Mouse (Mus musculus): ENCODE data around the gene Myo1d.

Myo1d gene

DNA sequence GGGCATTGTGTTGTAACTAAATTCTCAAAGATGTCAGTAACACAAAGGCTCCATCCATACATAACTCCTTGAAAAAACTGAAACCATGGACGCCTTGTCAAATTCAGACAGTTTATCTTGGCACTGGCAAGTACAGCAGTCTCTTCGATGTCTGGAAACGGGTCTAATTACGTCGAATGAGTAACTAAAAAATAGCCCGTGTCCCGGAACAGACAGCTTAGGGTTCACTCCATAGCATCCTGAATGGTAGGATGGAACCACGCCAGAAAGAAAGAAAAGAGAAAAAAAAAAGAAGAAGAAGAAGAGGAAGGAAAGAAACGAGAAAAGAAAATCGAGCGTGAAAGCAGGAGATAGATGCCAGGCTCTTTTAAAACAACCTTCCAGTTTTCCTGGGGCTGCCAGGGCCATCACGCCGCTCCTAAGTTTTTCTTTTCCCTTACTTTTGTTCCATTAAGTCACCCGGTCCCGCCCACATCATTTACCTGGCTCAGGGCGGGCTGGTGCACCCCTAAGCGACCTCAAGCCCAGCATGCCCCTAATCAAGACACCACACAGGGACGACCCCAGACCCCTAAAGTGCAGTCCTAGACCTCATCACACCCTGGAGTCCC lies 804 bp downstream of the Myo1d start:
- DNase-seq (ENCODE audit: low spot score): no peak

DNA sequence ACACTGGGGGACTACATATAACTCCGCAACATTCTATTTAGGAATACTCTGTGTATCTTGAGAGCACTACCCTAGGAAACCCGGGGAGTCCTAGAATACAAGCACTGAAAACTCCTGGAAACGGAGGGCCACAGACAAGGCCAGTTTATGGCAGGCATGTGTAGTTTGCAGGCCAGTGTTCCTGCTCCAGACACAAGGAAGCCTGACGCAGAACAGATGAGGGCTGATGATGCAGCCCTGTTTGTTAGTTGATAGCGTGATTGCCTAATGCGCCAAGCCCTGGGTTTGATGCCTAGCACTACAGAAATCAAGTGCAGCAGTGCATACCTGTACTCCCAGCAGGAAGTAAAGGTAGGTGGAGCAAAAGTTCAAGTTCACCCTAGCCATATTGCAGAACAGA lies 1.7 kb downstream of the Myo1d start:
- no peak for DNase-seq (ENCODE audit: low spot score)

DNA sequence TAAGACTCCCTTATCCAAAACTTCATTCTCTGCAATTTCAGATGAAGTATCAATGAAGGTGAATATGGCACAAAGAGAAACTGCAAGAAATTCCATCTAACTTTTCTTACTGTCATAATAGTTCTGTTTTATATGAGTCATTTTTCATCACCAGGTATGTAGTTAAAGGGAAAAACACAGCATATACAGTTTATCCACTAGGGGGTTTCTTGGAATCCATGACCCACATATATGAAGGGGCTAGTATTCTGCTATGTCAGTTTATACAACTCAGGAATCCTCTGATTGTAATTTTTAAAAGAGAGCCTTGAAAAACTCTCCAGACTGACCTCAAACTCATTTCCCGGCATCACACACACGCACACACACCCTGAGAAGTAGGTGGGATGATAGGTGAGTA lies 2.1 kb downstream of the Myo1d start:
- DNase-seq (ENCODE audit: low spot score): no peak

DNA sequence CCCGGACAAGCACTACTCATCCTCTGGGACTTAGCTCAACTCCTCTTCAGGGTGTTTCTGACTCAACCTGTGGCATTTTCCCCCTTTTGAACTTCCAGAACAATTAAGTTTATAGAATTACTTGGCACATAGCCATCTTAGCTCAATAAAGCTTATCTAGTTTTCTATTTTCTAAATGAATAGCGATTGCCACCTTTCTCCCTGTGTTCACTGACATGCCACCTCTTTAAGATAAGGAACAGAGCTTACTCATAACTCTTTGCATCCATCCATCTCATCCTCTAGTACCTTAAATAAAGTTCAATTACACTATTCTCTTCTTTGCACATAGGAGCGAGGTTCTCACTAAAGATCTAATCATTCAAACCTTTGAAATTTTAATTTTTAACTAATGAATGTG lies 4.3 kb downstream of the Myo1d start:
- no peak for DNase-seq (ENCODE audit: low spot score)

DNA sequence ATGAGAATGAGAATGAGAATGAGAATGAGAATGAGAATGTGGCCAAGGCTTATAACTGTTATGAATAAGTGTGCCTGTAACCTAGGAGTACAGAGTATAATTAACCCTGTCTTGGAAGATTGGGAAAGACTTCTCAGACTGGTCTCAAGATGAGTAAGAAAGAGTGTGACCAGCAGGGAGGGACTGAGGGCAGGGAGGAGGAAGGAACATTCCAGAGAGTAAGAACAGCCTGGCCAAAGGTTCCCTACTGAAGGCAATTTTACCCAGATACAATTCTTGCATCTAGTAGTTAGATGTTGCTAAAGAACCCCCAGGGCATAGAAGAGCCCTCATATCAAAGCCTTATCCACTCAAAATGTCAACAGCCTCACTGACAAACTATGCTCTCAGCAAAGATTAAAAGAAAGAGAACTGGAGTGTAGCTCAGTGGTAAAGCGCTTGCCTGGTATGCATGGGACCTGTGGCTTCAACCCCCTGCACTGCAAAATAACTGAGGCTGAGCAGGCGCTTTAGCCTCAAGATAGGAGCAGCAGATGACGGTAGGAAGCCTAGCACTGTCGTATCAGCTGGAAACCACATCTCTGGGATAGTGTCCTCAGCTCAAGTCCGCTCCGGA lies 7.1 kb downstream of the Myo1d start:
- DNase-seq (ENCODE audit: low spot score): no peak

DNA sequence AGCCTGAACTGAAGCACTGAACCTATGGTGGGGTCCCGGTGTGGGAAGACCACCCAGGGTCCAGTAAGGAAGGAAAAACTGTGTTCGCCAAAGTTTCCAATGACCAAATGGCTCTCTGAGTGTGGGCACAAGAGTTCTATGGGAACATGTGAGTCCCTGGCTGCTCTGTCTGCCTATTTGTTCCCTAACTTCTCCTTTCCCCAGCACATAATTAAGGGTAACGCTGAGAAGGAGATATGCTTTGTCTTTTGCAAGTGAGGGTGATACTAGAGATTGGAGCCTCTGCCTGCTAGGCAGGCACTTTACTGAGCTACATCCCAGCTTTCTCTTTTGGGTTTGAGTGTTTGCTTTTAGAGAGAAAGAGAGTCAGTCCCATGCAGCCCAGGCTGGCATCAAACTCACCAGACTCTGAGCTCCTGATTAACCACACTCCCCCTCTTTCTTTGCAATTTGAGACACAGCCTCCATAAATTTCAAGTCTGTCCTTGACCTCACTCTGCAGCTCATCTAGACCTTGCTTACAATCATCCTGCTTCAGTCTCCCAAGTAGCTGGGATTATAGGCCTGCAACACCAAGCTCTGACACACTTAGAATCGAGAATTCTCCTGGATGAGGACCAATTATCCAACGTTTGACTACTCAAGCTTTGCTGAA lies 8.1 kb downstream of the Myo1d start:
- DNase-seq (ENCODE audit: low spot score): no peak

DNA sequence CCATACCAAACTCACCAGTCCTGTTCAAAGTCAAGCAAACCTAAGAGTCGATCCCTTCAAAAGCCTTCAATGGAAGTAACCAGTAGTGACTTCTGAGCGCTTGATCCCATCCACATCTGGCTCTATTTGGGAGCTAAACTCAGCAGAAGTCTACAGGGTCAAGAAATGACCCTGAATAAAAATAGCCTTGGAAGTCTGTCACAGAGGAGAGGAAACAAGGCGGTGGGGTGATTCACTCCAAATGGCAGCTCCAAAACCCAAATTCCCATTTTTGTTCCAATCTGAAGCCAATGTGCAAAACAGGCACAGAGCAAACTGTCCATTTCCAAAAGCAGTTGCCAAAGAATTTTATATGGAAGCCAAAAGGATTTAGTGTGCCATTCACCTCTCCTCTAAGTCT lies 8.6 kb downstream of the Myo1d start:
- DNase-seq (ENCODE audit: low spot score): no peak

DNA sequence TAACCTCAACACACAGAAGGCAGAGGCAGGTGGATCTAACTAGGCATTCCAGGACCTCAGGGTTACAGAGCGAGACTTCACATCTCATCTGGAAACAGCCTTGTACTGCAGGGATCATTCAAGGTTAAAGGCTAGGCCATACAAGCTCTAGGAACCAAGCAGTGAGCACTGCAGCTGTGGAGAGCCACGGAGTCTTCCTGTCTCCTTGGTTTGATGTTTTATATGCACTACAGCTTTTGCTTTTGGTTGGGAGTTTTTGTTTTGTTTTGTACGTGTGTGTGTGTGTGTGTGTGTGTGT lies 12.6 kb downstream of the Myo1d start:
- no peak for DNase-seq (ENCODE audit: low spot score)

DNA sequence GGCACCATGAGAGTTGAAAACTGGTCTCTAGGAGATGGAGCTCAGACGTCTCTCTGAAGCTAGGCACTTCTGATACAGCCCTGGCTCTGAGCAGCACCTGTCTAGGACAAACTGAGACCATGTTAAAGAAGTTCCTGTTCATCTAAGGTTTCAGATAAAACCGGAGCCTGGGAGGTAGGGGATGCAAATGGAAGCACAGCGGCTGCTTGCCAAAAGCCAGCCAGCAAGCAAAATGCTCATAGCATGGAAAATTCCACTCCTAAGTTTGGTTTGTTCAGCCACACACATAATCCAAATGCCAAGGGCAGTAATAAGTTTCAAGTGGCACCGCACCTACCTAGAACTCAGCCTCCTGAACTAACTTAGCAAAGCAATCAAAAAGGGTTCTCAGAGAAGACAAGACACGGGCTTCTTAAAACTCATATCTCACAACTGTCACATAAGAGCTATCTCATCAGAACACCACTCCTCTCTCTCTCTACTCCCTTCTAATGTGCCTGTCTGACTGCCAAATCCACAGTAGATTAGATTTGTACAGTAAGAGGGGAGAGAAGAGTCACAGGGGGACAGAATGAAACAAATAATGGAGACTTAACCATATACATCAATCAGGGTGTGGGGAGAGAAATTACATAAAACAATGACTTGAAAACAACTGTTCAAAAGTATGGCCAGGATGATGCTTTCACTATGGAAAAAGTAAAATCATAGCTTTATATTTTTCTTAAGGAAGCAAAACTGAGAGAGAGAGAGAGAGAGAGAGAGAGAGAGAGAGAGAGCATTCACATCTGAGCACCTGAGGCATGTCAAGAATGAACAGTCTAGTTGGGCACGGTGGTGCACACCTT lies 13.1 kb downstream of the Myo1d start:
- DNase-seq (ENCODE audit: low spot score): no peak

DNA sequence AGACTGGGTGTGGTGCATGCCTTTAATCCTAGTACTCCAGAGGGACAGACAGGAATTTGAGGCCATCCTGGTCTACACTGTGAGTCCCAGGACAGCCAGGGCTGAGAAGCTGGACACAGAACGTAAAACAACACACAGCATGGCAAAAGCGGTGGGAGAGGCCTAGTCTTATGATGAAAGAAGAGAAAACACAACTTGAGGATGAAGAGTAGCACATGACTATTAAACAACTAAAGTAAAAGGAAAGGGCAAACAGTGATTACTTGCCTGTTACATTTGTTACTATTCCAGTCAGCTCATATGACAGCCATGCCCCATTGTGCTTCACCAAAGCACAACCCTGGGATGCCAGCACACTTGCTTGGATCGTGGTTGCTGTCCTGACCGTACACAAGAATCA lies 13.8 kb downstream of the Myo1d start:
- no peak for DNase-seq (ENCODE audit: low spot score)

DNA sequence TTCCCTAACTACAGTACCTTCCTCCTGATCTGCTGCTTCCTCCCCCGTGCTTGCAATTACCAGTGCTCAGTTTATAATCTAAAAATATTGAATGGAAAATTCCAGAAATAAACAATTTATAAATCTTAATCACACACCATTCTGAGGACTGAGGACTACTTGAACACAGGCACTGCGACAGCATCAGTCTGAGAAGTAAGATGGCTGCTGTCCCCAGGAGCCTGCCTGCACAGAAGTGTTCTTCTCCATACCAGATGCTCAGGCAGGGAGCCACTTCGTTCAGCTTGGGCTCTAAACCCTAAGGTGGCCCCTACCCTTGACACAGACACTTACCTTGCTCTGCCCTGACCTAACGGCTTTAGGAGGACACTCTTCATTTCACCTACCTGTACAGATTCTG lies 17.8 kb downstream of the Myo1d start:
- no peak for DNase-seq (ENCODE audit: low spot score)

DNA sequence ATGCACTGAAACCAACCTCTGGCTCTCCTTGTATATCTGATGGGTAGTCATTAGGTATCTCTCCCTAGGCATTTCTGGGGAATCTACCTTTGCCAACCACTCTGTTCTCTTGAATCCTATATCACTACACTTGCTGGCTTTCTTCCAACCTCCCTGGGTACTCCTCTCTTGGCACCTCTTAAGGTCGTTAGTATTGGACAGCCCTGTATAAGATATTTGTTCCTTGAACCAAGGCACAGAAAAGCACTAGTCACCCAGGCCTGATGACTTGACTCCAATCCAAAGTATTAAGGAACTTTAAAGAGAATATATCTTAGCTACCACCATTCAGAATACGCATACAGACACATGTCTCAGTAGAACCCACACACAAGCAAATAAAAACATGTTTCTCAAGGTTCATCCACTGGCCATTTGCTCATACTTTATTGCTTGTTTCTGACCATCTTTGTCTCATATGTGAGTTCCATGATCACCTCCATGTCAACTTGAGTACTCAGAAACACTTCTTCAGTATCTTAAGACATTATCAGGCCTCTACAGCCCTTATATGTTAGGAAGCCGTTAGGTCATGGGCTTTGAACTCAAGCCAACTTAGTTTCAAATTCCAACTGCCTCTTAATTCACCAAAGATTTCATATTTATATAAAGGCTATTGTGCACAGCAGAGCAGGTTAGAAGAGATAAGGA lies 18.4 kb downstream of the Myo1d start:
- no peak for DNase-seq (ENCODE audit: low spot score)

DNA sequence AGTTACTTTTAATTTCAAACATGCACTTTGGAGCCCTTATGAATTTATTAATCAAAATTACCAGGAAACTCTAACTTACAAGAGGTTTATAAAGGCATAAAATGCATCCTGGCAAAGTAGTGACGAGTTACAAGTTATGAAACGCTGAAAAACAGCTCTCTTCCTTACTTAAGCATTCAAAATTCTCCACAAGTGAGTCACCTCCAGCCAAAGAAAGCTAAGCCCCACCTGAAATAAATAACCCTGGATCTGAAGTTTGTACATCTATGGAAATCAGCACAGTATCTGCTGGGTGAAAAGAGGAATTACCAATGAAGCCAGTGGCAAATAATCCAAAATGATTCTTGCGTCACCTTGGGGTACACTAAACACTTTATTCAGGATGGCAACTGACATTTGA lies 20.8 kb downstream of the Myo1d start:
- no peak for DNase-seq (ENCODE audit: low spot score)

DNA sequence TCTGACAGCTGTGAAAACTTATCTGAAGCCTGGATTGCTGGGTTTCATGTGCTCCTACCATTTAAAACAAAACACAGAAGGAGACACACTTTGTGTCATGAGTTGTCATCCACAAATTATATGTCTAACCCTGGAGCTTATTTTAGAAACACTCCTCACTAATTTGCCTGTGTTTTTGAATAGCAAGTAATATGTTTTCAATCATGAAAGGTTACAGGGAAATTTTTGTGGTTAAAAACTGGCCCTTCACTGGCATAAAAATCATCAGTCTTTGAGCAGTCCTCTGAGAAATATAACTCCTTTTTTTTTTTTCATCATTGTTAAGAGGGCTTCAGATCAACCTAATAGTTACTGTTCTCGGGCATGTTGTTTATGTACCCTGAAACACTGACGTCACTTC lies 25.6 kb downstream of the Myo1d start:
- no peak for DNase-seq (ENCODE audit: low spot score)

DNA sequence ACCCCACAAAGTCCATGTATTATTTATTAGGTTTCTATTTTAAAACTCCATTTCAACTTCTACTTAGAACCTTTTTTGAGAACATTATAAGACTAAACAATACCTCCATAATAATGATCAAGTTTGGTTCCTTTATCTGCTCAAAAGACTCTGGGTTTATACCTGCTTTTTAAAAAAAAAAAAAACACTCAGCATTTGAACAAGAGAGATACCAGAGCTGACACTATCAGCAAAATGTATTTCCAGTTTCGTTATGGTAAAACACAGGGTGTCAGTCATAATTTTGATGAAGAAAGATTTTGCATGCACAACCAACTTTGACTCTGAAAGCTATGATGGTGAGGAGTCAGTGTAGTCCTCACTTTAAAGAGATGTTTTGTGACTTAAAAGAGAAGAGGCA lies 28.7 kb downstream of the Myo1d start:
- DNase-seq (ENCODE audit: low spot score): no peak

DNA sequence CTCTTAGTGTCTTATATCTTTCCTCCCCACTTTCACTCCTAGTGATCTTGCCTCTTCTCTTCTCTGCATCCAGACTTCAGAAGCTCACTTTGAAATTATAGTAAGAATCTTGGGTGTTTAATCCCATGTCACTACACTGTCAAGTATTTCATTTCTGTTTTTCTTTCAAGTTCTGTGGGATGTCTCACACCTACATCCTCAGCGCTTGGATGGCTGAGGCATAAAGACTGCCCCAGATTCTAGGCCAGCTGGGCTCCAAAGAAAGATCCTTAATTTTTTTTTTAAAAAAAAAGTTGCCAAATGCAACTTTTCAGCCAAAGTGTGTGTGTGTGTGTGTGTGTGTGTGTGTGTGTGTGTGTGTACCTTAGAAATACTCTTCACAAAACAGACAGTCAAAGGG lies 30.6 kb downstream of the Myo1d start:
- no peak for DNase-seq (ENCODE audit: low spot score)

DNA sequence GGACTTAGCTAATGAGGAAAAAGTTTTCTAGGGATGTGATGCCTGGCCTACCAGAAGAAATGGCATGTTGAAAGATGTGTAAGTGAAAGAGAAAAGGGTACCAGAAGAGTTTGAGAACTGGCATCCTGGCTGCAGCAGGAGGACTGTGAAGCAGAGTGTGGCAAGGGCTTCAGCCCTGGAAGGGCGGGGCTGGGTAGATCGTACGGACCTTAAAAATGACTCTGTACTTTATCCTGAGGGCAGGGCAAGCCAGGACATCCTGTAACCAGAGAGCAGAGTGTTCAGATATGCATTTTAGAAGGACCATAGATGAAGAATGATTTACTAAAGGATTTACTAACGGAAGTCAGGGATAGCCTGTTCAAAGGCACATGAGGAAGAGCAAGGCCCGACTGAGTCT lies 34.4 kb downstream of the Myo1d start:
- DNase-seq (ENCODE audit: low spot score): no peak

DNA sequence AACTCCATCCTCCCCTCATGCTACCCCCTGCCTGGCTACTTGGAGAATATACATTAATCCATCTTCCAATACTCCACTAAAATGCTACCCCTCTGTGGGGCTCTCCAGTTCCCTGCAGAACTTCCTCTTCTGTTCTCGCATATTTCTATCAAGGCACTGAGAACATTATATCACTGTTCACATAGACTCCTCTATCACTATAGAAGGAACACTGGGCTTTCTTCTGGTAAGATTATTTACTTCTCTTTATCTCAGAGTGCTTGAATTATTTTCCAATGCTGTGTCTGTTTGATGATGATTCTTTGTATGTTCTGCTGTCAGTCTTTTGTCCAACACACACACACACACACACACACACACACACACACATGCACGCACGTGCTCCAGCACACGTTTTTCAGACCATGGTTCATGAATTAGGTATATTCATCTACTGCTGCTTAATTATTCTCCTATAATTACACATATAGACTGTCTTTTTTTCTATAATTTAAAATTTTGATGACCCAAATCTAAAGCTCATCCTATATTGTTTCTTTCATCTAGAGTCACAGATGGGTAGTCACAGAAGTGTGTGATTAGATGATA lies 35.9 kb downstream of the Myo1d start:
- no peak for DNase-seq (ENCODE audit: low spot score)

DNA sequence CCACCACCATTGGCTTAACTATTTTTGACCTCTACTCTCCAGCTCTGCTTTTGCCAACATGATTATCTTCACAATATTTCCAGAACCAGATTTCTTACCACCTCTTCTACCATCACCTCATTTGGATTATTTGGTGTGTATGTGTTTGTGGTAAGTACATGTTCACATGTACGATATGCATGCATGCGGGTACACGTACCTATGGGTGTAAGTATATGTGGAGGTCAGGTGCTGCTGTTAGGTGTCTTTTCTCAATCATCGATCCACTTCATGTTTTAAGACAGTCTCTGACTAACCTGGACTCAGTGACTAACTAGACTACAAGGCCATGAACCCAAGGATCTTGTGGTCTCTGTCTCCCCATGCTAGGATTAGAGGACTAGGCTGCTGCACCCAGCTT lies 37.4 kb downstream of the Myo1d start:
- no peak for DNase-seq (ENCODE audit: low spot score)

DNA sequence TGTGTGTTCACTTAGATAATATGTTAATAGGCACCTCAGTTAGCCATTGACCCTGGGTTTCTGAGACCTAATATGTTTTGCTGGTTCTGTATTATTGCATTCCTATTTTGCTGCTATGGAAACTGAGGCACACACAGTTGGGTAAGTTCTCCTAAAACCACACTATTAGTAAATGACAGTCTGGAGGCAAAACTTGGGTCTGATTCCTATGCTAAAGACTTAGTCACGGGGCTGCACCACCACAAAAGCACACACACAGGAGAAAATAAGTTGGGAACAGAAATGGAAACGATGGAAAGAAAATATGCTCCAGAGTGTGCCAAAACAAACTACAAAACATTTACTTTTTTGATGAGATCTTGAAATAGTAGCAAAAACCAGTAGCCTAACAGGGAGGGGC lies 45.1 kb downstream of the Myo1d start:
- no peak for DNase-seq (ENCODE audit: low spot score)

DNA sequence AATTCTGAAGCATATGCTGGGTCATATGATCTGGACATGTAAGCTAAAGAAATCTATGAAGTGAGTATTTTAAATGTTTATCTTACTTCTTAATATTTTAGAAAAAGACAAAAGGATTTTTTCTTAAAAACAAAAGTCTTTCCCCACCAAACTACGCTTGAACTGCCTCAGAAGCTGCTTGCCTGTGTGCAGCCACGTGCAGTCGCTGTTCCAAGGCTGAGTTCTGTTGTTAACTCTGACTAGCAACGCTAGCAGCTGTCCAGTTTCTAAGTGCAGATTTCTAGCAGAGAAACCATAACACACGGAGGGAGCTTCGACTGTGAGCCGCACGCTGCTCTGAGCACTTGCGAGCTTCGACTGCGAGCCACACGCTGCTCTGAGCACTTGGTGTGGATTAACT lies 55.1 kb downstream of the Myo1d start:
- no peak for DNase-seq (ENCODE audit: low spot score)

DNA sequence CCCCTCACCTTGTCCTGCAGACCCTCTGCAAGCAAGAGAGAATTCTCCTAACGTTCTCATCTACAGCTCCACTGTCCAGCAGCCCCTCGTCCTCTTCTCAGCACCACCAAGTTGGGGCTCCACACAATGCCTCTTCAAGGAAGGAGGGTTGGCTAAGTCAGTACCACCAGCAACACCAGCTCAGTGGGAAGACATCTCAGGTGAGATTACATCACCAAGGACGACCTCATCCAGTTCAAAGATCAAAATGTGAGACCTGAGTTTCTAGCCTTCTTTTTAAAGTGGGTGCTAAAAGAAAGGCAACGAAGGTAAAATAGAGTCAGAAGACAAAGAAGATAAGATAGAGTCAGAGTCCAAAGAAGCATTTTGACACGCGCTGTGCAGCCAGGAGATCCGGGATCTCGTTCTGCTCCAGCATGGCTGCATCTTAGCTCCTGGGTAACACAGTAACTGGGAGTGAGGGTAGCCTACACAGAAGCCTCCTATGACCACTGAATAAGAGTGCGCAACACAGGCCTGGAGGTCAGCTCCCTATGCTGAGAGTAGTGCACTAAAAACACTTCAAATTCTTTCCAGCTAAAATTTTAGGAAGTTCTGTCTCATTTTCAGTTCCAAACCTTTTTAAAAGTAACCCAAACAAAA lies 56.3 kb downstream of the Myo1d start:
- DNase-seq (ENCODE audit: low spot score): no peak

Data from left cerebral cortex, adult 11 months (tissue).